In the genomic region with DNA sequence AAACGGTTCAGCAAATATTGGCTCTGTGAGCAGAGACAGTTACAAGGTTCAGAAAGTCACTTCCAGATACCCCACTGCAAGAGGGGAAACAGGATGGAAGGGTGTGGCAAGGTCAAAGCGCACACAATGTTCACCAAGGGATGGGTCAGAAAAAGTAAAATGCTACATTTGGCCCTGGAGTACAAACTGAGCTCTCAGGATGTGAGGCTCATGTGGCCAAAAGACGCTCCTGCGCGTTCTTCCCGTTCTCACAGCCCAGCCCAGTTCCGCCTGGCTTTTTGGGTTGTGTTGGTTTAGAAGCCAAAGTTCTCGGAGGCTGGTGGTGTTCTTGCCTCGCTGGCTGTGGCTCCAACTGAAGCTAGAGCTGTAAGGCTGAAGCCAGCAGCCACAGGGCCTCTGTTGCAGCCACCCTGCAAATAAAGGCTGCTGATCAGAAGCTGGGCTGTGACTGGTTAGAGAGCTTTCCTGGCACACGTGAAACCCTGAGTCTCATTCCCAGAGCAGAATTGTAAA, we compare ENCODE assay signal across 9 mouse cellular contexts. TPM values are rescaled to one million over a fixed set of nuclear protein-coding genes. Genes with fewer than 3 reads are reported as not detected.
DNase-seq lines count a peak whose midpoint lies in the region; ATAC-seq lines count a peak whose summit lies in the region.
"Had no signal": no experiment of that assay in that cellular context is flagged by ENCODE, and none has a peak within 500 bp of the region (broad histone marks: within the 10 kb centered on the region; RNA-seq: fewer than 3 reads in every experiment).

No protein-coding gene starts in this region.

- WGBS in forebrain, embryonic 10.5 days = 68% methylated on average over 10 of the region's 10 CpGs
- 73% methylated on average over 10 of the region's 10 CpGs for WGBS in forebrain, embryonic 12.5 days
- WGBS in embryonic facial prominence, embryonic 10.5 days = 66% methylated on average over 10 of the region's 10 CpGs
- 55% methylated on average over 10 of the region's 10 CpGs for WGBS in intestine, embryonic 16.5 days
- 46% methylated on average over 10 of the region's 10 CpGs for WGBS in liver, embryonic 15.5 days (ENCODE audit: insufficient replicate concordance)

- no peak overlapping the region for H3K4me2 ChIP-seq in forebrain, embryonic 12.5 days
- peak overlapping the region; percentile 13 for H3K4me2 ChIP-seq in intestine, embryonic 16.5 days (ENCODE audit: low read depth, low read length)
- H3K4me2 ChIP-seq in liver, embryonic 15.5 days = no peak overlapping the region

- H3K36me3 ChIP-seq in forebrain, embryonic 10.5 days (replicated peaks) = no peaks in the 10 kb centered on the region
- no peaks in the 10 kb centered on the region for H3K36me3 ChIP-seq in forebrain, embryonic 12.5 days (replicated peaks)
- H3K36me3 ChIP-seq in embryonic facial prominence, embryonic 10.5 days (replicated peaks) = 0 out of 2 replicates have a peak, but pooled peaks cover 4% of the 10 kb centered on the region
- H3K36me3 ChIP-seq in intestine, embryonic 16.5 days (ENCODE audit: control insufficient read depth, insufficient read depth, low read length) = no peaks in the 10 kb centered on the region
- H3K36me3 ChIP-seq in liver, embryonic 15.5 days (replicated peaks) = no peaks in the 10 kb centered on the region

- H3K9me3 ChIP-seq in forebrain, embryonic 10.5 days = no peaks in the 10 kb centered on the region
- H3K9me3 ChIP-seq in forebrain, embryonic 12.5 days = no peaks in the 10 kb centered on the region
- H3K9me3 ChIP-seq in embryonic facial prominence, embryonic 10.5 days = no peaks in the 10 kb centered on the region
- no peaks in the 10 kb centered on the region for H3K9me3 ChIP-seq in intestine, embryonic 16.5 days (ENCODE audit: control insufficient read depth, low read length)
- H3K9me3 ChIP-seq in liver, embryonic 15.5 days (replicated peaks) = no peaks in the 10 kb centered on the region

- no peaks in the 10 kb centered on the region for H3K27me3 ChIP-seq in forebrain, embryonic 10.5 days (ENCODE audit: poor library complexity, severe bottlenecking)
- no peaks in the 10 kb centered on the region for H3K27me3 ChIP-seq in forebrain, embryonic 12.5 days
- no peaks in the 10 kb centered on the region for H3K27me3 ChIP-seq in embryonic facial prominence, embryonic 10.5 days (replicated peaks; ENCODE audit: low read depth, poor library complexity, severe bottlenecking)
- H3K27me3 ChIP-seq in intestine, embryonic 16.5 days (replicated peaks; ENCODE audit: control insufficient read depth, insufficient read depth, low read length) = no peaks in the 10 kb centered on the region
- no peaks in the 10 kb centered on the region for H3K27me3 ChIP-seq in liver, embryonic 15.5 days

- H3K4me1 ChIP-seq in forebrain, embryonic 10.5 days = peaks cover 51% of the 10 kb centered on the region
- H3K4me1 ChIP-seq in forebrain, embryonic 12.5 days = peaks cover 18% of the 10 kb centered on the region
- H3K4me1 ChIP-seq in embryonic facial prominence, embryonic 10.5 days = peaks cover 78% of the 10 kb centered on the region
- H3K4me1 ChIP-seq in intestine, embryonic 16.5 days (ENCODE audit: control insufficient read depth, insufficient read depth, low read length) = peaks cover 35% of the 10 kb centered on the region
- peaks cover 38% of the 10 kb centered on the region for H3K4me1 ChIP-seq in liver, embryonic 15.5 days (replicated peaks)

- H3K4me3 ChIP-seq in forebrain, embryonic 10.5 days = no peak overlapping the region
- H3K4me3 ChIP-seq in forebrain, embryonic 12.5 days (replicated peaks) = no peak overlapping the region
- no peak overlapping the region for H3K4me3 ChIP-seq in embryonic facial prominence, embryonic 10.5 days
- H3K4me3 ChIP-seq in intestine, embryonic 16.5 days (ENCODE audit: low read length) = no peak overlapping the region
- no peak overlapping the region for H3K4me3 ChIP-seq in liver, embryonic 15.5 days (replicated peaks)

- DNase-seq in forebrain, embryonic 10.5 days (ENCODE audit: extremely low spot score, low spot score) = no peak
- DNase-seq in embryonic facial prominence, embryonic 10.5 days (ENCODE audit: low spot score) = no peak
- no peak for DNase-seq in thymus, postnatal 36 days
- DNase-seq in left cerebral cortex, adult 9 months (ENCODE audit: low spot score in 2 of 2) = no peak
- DNase-seq in layer of hippocampus, adult 9-10 months (ENCODE audit: low spot score) = no peak
- DNase-seq: cerebellum, adult 9-11 months had no signal

- peak overlapping the region; percentile 42 for H3K27ac ChIP-seq in forebrain, embryonic 10.5 days
- no peak overlapping the region for H3K27ac ChIP-seq in forebrain, embryonic 12.5 days
- H3K27ac ChIP-seq in embryonic facial prominence, embryonic 10.5 days (replicated peaks) = peak overlapping the region; percentile 72
- H3K27ac ChIP-seq in intestine, embryonic 16.5 days (ENCODE audit: low read length) = peak overlapping the region; percentile 83
- H3K27ac ChIP-seq in liver, embryonic 15.5 days (replicated peaks) = peak overlapping the region; percentile 78

- no peak for ATAC-seq in forebrain, embryonic 12.5 days (ENCODE audit: low FRiP score)
- peak; percentile 75 for ATAC-seq in intestine, embryonic 16.5 days
- peak; percentile 47 for ATAC-seq in liver, embryonic 15.5 days (ENCODE audit: insufficient read depth)

- no peak overlapping the region for H3K9ac ChIP-seq in forebrain, embryonic 12.5 days
- H3K9ac ChIP-seq in intestine, embryonic 16.5 days (ENCODE audit: low read depth, low read length) = peak overlapping the region; percentile 6; the same call in 1 of the 2 replicates
- no peak overlapping the region for H3K9ac ChIP-seq in liver, embryonic 15.5 days

RNA-seq across cellular contexts. Expression of a gene that starts 9.7 kb away (rescaled TPM):
- polyA plus RNA-seq in forebrain, embryonic 10.5 days (2016; fragmentation: Nextera tagmentation; extraction: Ambion mirVana) = 39.4 and 41.3 TPM in 2 replicates
- polyA plus RNA-seq in forebrain, embryonic 12.5 days (2016; fragmentation: Nextera tagmentation; extraction: Ambion mirVana) = 30.1 and 34.5 TPM in 2 replicates
- 69.3 and 69.7 TPM in 2 replicates for polyA plus RNA-seq in embryonic facial prominence, embryonic 10.5 days (2016; fragmentation: Nextera tagmentation; extraction: Ambion mirVana)
- 89.1 and 94.1 TPM in 2 replicates for polyA plus RNA-seq in intestine, embryonic 16.5 days (2015; fragmentation: Nextera tagmentation; extraction: Ambion mirVana)
- polyA plus RNA-seq in liver, embryonic 15.5 days (2015; fragmentation: Nextera tagmentation; extraction: Ambion mirVana) = 22.9 and 23.6 TPM in 2 replicates
